Mouse (Mus musculus): ENCODE data around the gene AA986860.

DNA sequence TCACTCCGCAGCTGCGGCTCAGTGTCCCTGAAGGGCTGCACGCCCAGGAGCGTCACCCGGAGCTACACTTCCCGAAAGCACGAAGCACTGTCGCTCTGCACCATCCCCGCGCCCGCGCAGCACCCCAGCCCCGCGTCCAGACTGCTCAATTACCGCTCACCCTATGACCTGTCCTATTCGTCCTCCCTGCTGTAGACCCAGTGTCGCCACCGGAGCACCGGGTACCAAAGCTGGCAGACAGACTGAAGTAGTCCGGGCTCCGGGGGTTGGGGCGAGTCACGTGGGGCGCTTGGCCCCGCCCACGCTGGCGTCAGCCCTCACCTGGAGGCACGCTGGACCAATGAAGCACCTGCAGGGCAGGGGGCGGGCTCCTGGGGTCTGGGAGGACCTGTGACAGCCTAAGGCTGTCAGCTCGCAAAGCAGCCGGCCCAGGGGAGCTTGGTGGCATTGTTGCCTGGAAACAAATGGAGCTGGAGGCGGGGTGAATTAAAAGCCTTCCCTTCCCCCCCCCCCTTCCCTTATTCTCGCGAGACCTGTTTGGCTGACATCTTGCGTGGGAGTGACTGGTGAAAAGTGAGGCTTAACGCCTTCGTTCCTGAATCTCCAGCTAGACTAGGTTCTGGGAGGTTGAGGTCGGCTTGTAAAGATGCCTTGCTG, 16.1 kb upstream of the AA986860 start, which contains the start of gene Gm29427:
- TF ChIP-seq POLR2A (IDR thresholded peaks at IDR 0.05; ENCODE audit: insufficient read depth, low read length) = no peak
- TF ChIP-seq EP300 (IDR thresholded peaks at IDR 0.05; ENCODE audit: insufficient read depth, low read depth, low read length) = no peak
- TF ChIP-seq CTCF (IDR thresholded peaks at IDR 0.05; ENCODE audit: low read depth, low read length) = no peak

Data from ES-Bruce4 (cell line).